Mouse (Mus musculus): ENCODE data around the gene Tpx2. TPM values are rescaled to one million over a fixed set of nuclear protein-coding genes. Genes with fewer than 3 reads are reported as not detected.

The Tpx2 gene
- 63.9 TPM for polyA plus RNA-seq (2014; fragmentation: Illumina TruSeq; extraction: RNeasy Lipid Tissue Mini Kit (QIAGEN cat#74804))

GRCm38 (mm10) chr2:152847815-152848302, at the start of gene Tpx2:
Tpx2 (plus strand) TSS chr2:152847964.

DNA sequence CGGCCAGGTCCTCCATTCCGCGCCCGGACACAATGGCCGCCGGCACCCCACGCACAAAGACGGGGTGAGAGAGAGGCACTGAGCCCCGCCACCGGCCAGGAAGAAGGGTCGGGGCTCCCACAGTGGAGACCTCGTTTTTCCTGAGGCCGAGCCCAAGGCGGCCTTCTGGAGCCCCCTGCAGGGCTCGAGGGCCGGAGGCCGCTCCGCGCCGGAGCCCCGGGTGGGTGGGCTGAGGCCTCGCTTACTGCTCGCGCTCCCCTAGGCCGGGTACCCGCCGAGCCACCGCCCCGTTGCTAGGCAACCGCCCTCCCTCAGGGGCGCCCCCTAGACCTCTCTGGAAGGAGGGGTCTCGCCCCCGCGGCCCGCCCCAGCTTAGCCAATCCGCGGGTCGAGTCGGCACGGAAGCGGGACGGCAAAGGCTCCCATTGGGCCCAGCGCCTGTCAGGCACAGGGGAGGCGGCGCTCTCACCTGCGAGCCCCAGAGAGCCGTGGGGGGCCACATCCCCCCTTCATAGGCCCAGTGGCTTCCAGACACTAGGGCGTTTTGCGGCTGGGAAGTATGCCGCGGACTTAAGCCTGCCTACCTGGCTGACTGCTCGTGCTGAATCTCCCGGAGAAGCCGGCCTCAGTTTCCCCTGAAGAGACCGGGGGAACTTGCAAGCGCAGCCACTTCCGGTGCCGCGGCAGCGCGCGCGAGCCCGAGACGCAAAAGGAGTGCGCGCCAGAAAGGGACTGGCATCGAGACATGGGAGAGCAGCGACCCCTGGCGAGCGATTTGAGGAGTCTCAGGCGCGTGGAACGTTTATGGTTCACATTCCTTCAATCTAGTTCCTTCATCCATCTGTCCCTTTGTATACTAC, 16.5 kb upstream of the Tpx2 start, which contains the start of gene Bcl2l1:
Gene Bcl2l1, minus strand, starts transcription at position 710 of the 860 bp plus-strand sequence.

GRCm38 (mm10) chr2:152911031-152911430, 63.3 kb downstream of the Tpx2 start, which contains the start of gene Mylk2:
Mylk2 (plus strand) TSS chr2:152911352.

GRCm38 (mm10) chr2:152933048-152933447, 85.3 kb downstream of the Tpx2 start, which contains the start of gene Foxs1:
Foxs1 (minus strand) TSS chr2:152933208.

Other genes with a start within 250 kb of the Tpx2 start
- gene Defb45, start 248.6 kb upstream of the Tpx2 start, polyA plus RNA-seq (2014; fragmentation: Illumina TruSeq; extraction: RNeasy Lipid Tissue Mini Kit (QIAGEN cat#74804)), result not detected
- not detected for gene Defb36, start 243.6 kb upstream of the Tpx2 start, polyA plus RNA-seq (2014; fragmentation: Illumina TruSeq; extraction: RNeasy Lipid Tissue Mini Kit (QIAGEN cat#74804))
- gene Defb25, start 224.9 kb upstream of the Tpx2 start, polyA plus RNA-seq (2014; fragmentation: Illumina TruSeq; extraction: RNeasy Lipid Tissue Mini Kit (QIAGEN cat#74804)), result not detected
- 1.5 TPM for gene Rem1, start 221.0 kb upstream of the Tpx2 start, polyA plus RNA-seq (2014; fragmentation: Illumina TruSeq; extraction: RNeasy Lipid Tissue Mini Kit (QIAGEN cat#74804))
- gene H13, start 178.5 kb upstream of the Tpx2 start, polyA plus RNA-seq (2014; fragmentation: Illumina TruSeq; extraction: RNeasy Lipid Tissue Mini Kit (QIAGEN cat#74804)), result 35.9 TPM
- gene Mcts2, start 160.9 kb upstream of the Tpx2 start, polyA plus RNA-seq (2014; fragmentation: Illumina TruSeq; extraction: RNeasy Lipid Tissue Mini Kit (QIAGEN cat#74804)), result 23.2 TPM
- 21.2 TPM for gene Id1, start 111.7 kb upstream of the Tpx2 start, polyA plus RNA-seq (2014; fragmentation: Illumina TruSeq; extraction: RNeasy Lipid Tissue Mini Kit (QIAGEN cat#74804))
- not detected for gene Cox4i2, start 93.8 kb upstream of the Tpx2 start, polyA plus RNA-seq (2014; fragmentation: Illumina TruSeq; extraction: RNeasy Lipid Tissue Mini Kit (QIAGEN cat#74804))
- 28.0 TPM for gene Bcl2l1, start 16.2 kb upstream of the Tpx2 start, polyA plus RNA-seq (2014; fragmentation: Illumina TruSeq; extraction: RNeasy Lipid Tissue Mini Kit (QIAGEN cat#74804))
- not detected for gene Mylk2, start 63.4 kb downstream of the Tpx2 start, polyA plus RNA-seq (2014; fragmentation: Illumina TruSeq; extraction: RNeasy Lipid Tissue Mini Kit (QIAGEN cat#74804))
- gene Foxs1, start 85.2 kb downstream of the Tpx2 start, polyA plus RNA-seq (2014; fragmentation: Illumina TruSeq; extraction: RNeasy Lipid Tissue Mini Kit (QIAGEN cat#74804)), result not detected
- gene Dusp15, start 103.7 kb downstream of the Tpx2 start, polyA plus RNA-seq (2014; fragmentation: Illumina TruSeq; extraction: RNeasy Lipid Tissue Mini Kit (QIAGEN cat#74804)), result not detected
- not detected for gene Ttll9, start 114.5 kb downstream of the Tpx2 start, polyA plus RNA-seq (2014; fragmentation: Illumina TruSeq; extraction: RNeasy Lipid Tissue Mini Kit (QIAGEN cat#74804))
- 63.4 TPM for gene Pdrg1, start 167.5 kb downstream of the Tpx2 start, polyA plus RNA-seq (2014; fragmentation: Illumina TruSeq; extraction: RNeasy Lipid Tissue Mini Kit (QIAGEN cat#74804))
- gene Xkr7, start 183.9 kb downstream of the Tpx2 start, polyA plus RNA-seq (2014; fragmentation: Illumina TruSeq; extraction: RNeasy Lipid Tissue Mini Kit (QIAGEN cat#74804)), result not detected
- gene Ccm2l, start 218.0 kb downstream of the Tpx2 start, polyA plus RNA-seq (2014; fragmentation: Illumina TruSeq; extraction: RNeasy Lipid Tissue Mini Kit (QIAGEN cat#74804)), result 0.54 TPM